Mouse (Mus musculus): Measurements from ENCODE around the gene Pfn4. TPM values are rescaled to one million over a fixed set of nuclear protein-coding genes. Genes with fewer than 3 reads are reported as not detected.
"Not testable (repeated sequence)": the region's sequence is repeated elsewhere in the genome, so short reads cannot be mapped to it uniquely, and the experiment has no call there.

The Pfn4 gene
- total and polyA plus RNA-seq, 2 experiments from 2014 or later: 3.4 TPM; not detected in 1

GRCm38 (mm10) chr12:4793718-4794117 is 24.9 kb downstream of the Pfn4 start:
- no peak for DNase-seq (ENCODE audit: low spot score)

GRCm38 (mm10) chr12:4797471-4797870 is 28.6 kb downstream of the Pfn4 start:
- not testable (repeated sequence) for ATAC-seq (ENCODE audit: insufficient read depth, low read depth); H3K27ac ChIP-seq (ENCODE audit: low read depth); DNase-seq (ENCODE audit: low spot score); H3K36me3 ChIP-seq (replicated peaks; ENCODE audit: control insufficient read depth, insufficient read depth, low read length); H3K9me3 ChIP-seq (replicated peaks; ENCODE audit: control insufficient read depth, low read length); H3K27me3 ChIP-seq (ENCODE audit: control insufficient read depth, insufficient read depth, low read length); H3K4me2 ChIP-seq (ENCODE audit: low read depth, low read length); H3K4me3 ChIP-seq (ENCODE audit: low read depth, low read length); H3K4me1 ChIP-seq (ENCODE audit: control insufficient read depth, insufficient read depth); H3K9ac ChIP-seq (replicated peaks; ENCODE audit: low read depth, low read length)
- 69% methylated on average over 6 of the region's 6 CpGs for WGBS

More at GRCm38 (mm10) chr12:4793718-4794117, 24.9 kb downstream of the Pfn4 start:
- Histone ChIP-seq H3K36me3 (replicated peaks; ENCODE audit: control insufficient read depth, insufficient read depth, low read length) (no peaks in the 10 kb centered on the region), H3K27me3 (ENCODE audit: control insufficient read depth, insufficient read depth, low read length) (no peaks in the 10 kb centered on the region), H3K4me1 (ENCODE audit: control insufficient read depth, insufficient read depth) (no peaks in the 10 kb centered on the region), H3K9me3 (replicated peaks; ENCODE audit: control insufficient read depth, low read length) (no peaks in the 10 kb centered on the region), H3K9ac (replicated peaks; ENCODE audit: low read depth, low read length) (no peak overlapping the region), H3K27ac (ENCODE audit: low read depth) (no peak overlapping the region), H3K4me2 (ENCODE audit: low read depth, low read length) (no peak overlapping the region), H3K4me3 (ENCODE audit: low read depth, low read length) (no peak overlapping the region)
- WGBS: 60% methylated on average over 1 of the region's 1 CpGs
- TF ChIP-seq EP300 (IDR thresholded peaks at IDR 0.05; ENCODE audit: low read depth) (no peak), CTCF (IDR thresholded peaks at IDR 0.05; ENCODE audit: low read depth) (peak; percentile 29)
- no peak for ATAC-seq (ENCODE audit: insufficient read depth, low read depth)

GRCm38 (mm10) chr12:4811036-4811435 is 42.2 kb downstream of the Pfn4 start:
- WGBS: 71% methylated on average over 4 of the region's 4 CpGs
- no peak for ATAC-seq (ENCODE audit: insufficient read depth, low read depth)
- Histone ChIP-seq H3K4me2 (ENCODE audit: low read depth, low read length) (no peak overlapping the region), H3K27me3 (ENCODE audit: control insufficient read depth, insufficient read depth, low read length) (no peaks in the 10 kb centered on the region), H3K9me3 (replicated peaks; ENCODE audit: control insufficient read depth, low read length) (0 out of 2 replicates have a peak, but pooled peaks cover 6% of the 10 kb centered on the region), H3K27ac (ENCODE audit: low read depth) (no peak overlapping the region), H3K4me3 (ENCODE audit: low read depth, low read length) (no peak overlapping the region), H3K9ac (replicated peaks; ENCODE audit: low read depth, low read length) (no peak overlapping the region), H3K4me1 (ENCODE audit: control insufficient read depth, insufficient read depth) (no peaks in the 10 kb centered on the region), H3K36me3 (replicated peaks; ENCODE audit: control insufficient read depth, insufficient read depth, low read length) (no peaks in the 10 kb centered on the region)
- TF ChIP-seq EP300 (IDR thresholded peaks at IDR 0.05; ENCODE audit: low read depth) (no peak), CTCF (IDR thresholded peaks at IDR 0.05; ENCODE audit: low read depth) (no peak)
- no peak for DNase-seq (ENCODE audit: low spot score)

DNA sequence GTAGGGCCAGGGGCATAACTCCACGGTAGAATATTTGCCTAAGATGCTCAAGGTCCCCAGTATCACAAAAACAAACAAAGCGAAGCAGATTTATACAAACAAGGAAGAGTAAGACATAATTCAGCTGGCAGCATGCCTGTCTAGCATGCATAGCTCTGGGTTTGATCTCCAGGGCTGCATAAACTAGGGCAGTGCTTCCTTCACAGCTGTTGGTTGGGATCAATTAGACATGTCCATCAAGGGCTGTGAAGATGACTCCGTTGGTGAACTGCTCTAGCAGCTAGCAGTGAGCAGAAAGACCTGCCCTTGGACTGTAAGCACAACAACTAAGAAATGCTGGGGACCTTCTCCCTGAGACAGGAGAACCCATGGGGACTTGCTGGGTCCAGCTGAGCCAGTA is 42.9 kb downstream of the Pfn4 start:
- no peak overlapping the region for H3K4me3 ChIP-seq (ENCODE audit: low read depth, low read length)
- no peak for TF ChIP-seq CTCF (IDR thresholded peaks at IDR 0.05; ENCODE audit: low read depth)
- TF ChIP-seq EP300 (IDR thresholded peaks at IDR 0.05; ENCODE audit: low read depth): no peak
- H3K27ac ChIP-seq (ENCODE audit: low read depth): no peak overlapping the region
- no peak overlapping the region for H3K4me2 ChIP-seq (ENCODE audit: low read depth, low read length)
- 53% methylated on average over 3 of the region's 3 CpGs for WGBS
- no peak overlapping the region for H3K9ac ChIP-seq (replicated peaks; ENCODE audit: low read depth, low read length)
- 0 out of 2 replicates have a peak, but pooled peaks cover 6% of the 10 kb centered on the region for H3K9me3 ChIP-seq (replicated peaks; ENCODE audit: control insufficient read depth, low read length)
- no peaks in the 10 kb centered on the region for H3K36me3 ChIP-seq (replicated peaks; ENCODE audit: control insufficient read depth, insufficient read depth, low read length)
- no peak for ATAC-seq (ENCODE audit: insufficient read depth, low read depth)
- DNase-seq (ENCODE audit: low spot score): no peak
- H3K4me1 ChIP-seq (ENCODE audit: control insufficient read depth, insufficient read depth): no peaks in the 10 kb centered on the region
- H3K27me3 ChIP-seq (ENCODE audit: control insufficient read depth, insufficient read depth, low read length): no peaks in the 10 kb centered on the region

GRCm38 (mm10) chr12:4813636-4814035 is 44.8 kb downstream of the Pfn4 start:
- peaks cover 7% of the 10 kb centered on the region; the same call in 1 of the 2 replicates for H3K4me1 ChIP-seq (ENCODE audit: control insufficient read depth, insufficient read depth)
- H3K27ac ChIP-seq (ENCODE audit: low read depth): no peak overlapping the region
- no peak overlapping the region for H3K4me2 ChIP-seq (ENCODE audit: low read depth, low read length)
- no peaks in the 10 kb centered on the region for H3K36me3 ChIP-seq (replicated peaks; ENCODE audit: control insufficient read depth, insufficient read depth, low read length)
- H3K9ac ChIP-seq (replicated peaks; ENCODE audit: low read depth, low read length): no peak overlapping the region
- TF ChIP-seq CTCF (IDR thresholded peaks at IDR 0.05; ENCODE audit: low read depth) (no peak), EP300 (IDR thresholded peaks at IDR 0.05; ENCODE audit: low read depth) (no peak)
- 0 out of 2 replicates have a peak, but pooled peaks cover 6% of the 10 kb centered on the region for H3K9me3 ChIP-seq (replicated peaks; ENCODE audit: control insufficient read depth, low read length)
- H3K4me3 ChIP-seq (ENCODE audit: low read depth, low read length): no peak overlapping the region
- DNase-seq (ENCODE audit: low spot score) (no peak), ATAC-seq (ENCODE audit: insufficient read depth, low read depth) (no peak)
- H3K27me3 ChIP-seq (ENCODE audit: control insufficient read depth, insufficient read depth, low read length): no peaks in the 10 kb centered on the region
- 79% methylated on average over 4 of the region's 4 CpGs for WGBS

DNA sequence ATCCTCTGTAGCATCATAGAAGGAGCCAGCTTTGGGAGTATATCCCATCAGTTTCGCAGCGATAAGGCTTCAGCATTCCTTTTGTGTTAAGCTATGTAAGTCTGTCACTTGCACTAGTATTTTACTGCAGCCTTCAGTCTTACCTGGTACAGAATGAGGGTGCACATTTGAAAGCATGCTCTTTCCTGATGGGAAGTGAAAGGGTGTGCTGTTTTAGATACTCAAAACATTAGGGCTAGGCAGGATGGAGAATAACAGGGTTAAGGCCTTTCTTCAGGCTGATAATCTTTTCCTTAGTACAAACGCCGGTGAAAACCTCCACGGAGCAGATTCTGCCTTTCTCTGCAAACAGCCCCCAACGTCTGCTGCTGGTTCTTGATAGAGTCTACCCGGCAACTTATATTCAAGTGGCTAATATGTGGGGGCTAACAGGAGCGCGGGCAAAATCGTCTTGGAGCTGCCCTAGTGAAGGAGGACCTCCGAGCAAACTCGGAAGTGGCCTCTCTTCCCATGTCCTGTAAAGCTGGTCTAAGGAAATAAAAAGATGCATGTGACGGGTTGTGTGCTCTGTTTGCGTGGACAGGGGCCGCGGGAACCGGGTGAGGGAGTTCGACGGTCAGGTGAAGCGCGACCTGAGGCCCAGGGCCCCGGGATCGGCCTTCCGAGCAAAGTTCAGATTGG is 48.0 kb downstream of the Pfn4 start:
- Histone ChIP-seq H3K27ac (ENCODE audit: low read depth) (peak overlapping the region; percentile 86), H3K4me1 (ENCODE audit: control insufficient read depth, insufficient read depth) (peaks cover 7% of the 10 kb centered on the region; the same call in 1 of the 2 replicates), H3K4me3 (ENCODE audit: low read depth, low read length) (peak overlapping the region; percentile 79), H3K36me3 (replicated peaks; ENCODE audit: control insufficient read depth, insufficient read depth, low read length) (peaks cover 14% of the 10 kb centered on the region), H3K27me3 (ENCODE audit: control insufficient read depth, insufficient read depth, low read length) (no peaks in the 10 kb centered on the region), H3K9ac (replicated peaks; ENCODE audit: low read depth, low read length) (peak overlapping the region; percentile 79), H3K9me3 (replicated peaks; ENCODE audit: control insufficient read depth, low read length) (no peaks in the 10 kb centered on the region), H3K4me2 (ENCODE audit: low read depth, low read length) (peak overlapping the region; percentile 89)
- ATAC-seq (ENCODE audit: insufficient read depth, low read depth): peak; percentile 58
- DNase-seq (ENCODE audit: low spot score): no peak
- WGBS: 6% methylated on average over 24 of the region's 24 CpGs
- no peak for TF ChIP-seq CTCF (IDR thresholded peaks at IDR 0.05; ENCODE audit: low read depth)
- no peak for TF ChIP-seq EP300 (IDR thresholded peaks at IDR 0.05; ENCODE audit: low read depth)

All from heart, postnatal 0 days (tissue).